Mouse (Mus musculus) megakaryocyte progenitor cell, adult 5-6 weeks (primary cell): ENCODE results near the gene Papss1. TPM values are rescaled to one million over a fixed set of nuclear protein-coding genes. Genes with fewer than 3 reads are reported as not detected.

Source experiments
- ATAC-seq: replicated peaks from 2 replicates; pipeline ENCODE4 v1.8.0; 2016; ENCODE audit warnings: mild to moderate bottlenecking, moderate TSS enrichment, inconsistent platforms; ENCODE audit not compliant: poor library complexity
- total RNA-seq, 2 experiments: library from RNA; stranded (forward) in 1 of 2; stranded (reverse) in 1 of 2; fragments of 157-497, 149-512 nt in 1 of 2; fragments of 200-1000 nt in 1 of 2; gene quantifications; 2 replicates each; pipeline versions ENCODE4 v1.2.3 to v1.2.4; 2015 to 2017

Gene Papss1
- total RNA-seq, 2 experiments from 2014 or later: 19.3 to 25.8 TPM

GRCm38 (mm10) chr3:131580040-131580439 is 15.5 kb downstream of the Papss1 start:
- ATAC-seq: no peak

- no peak for ATAC-seq
Observed at GRCm38 (mm10) chr3:131581096-131581495, 16.5 kb downstream of the Papss1 start.

GRCm38 (mm10) chr3:131586818-131587217 is 22.2 kb downstream of the Papss1 start:
- peak; percentile 66 for ATAC-seq

GRCm38 (mm10) chr3:131587959-131588358 is 23.4 kb downstream of the Papss1 start:
- no peak for ATAC-seq

GRCm38 (mm10) chr3:131593143-131593798 is 28.7 kb downstream of the Papss1 start:
- ATAC-seq: no peak

- ATAC-seq: no peak
Observed at GRCm38 (mm10) chr3:131594361-131594760, 29.8 kb downstream of the Papss1 start.

GRCm38 (mm10) chr3:131595546-131596245 is 31.1 kb downstream of the Papss1 start:
- no peak for ATAC-seq

- no peak for ATAC-seq
Observed at GRCm38 (mm10) chr3:131600726-131601125, 36.2 kb downstream of the Papss1 start.

- no peak for ATAC-seq
Observed at GRCm38 (mm10) chr3:131601366-131601765, 36.8 kb downstream of the Papss1 start.

- ATAC-seq: no peak
Observed at GRCm38 (mm10) chr3:131602995-131603414, 38.4 kb downstream of the Papss1 start.

- no peak for ATAC-seq
Observed at GRCm38 (mm10) chr3:131608112-131608511, 43.5 kb downstream of the Papss1 start.

- ATAC-seq: no peak
Observed at GRCm38 (mm10) chr3:131609651-131610050, 45.1 kb downstream of the Papss1 start.

- ATAC-seq: no peak
Observed at GRCm38 (mm10) chr3:131610595-131610994, 46.0 kb downstream of the Papss1 start.

- ATAC-seq: no peak
Observed at GRCm38 (mm10) chr3:131612847-131613246, 48.3 kb downstream of the Papss1 start.

GRCm38 (mm10) chr3:131614056-131614455 is 49.5 kb downstream of the Papss1 start:
- ATAC-seq: no peak

- no peak for ATAC-seq
Observed at GRCm38 (mm10) chr3:131618580-131619338, 54.2 kb downstream of the Papss1 start.

GRCm38 (mm10) chr3:131623208-131623607 is 58.6 kb downstream of the Papss1 start:
- ATAC-seq: no peak

- no peak for ATAC-seq
Observed at GRCm38 (mm10) chr3:131624063-131624462, 59.5 kb downstream of the Papss1 start.

GRCm38 (mm10) chr3:131627476-131627875 is 62.9 kb downstream of the Papss1 start:
- no peak for ATAC-seq

GRCm38 (mm10) chr3:131628265-131628664 is 63.7 kb downstream of the Papss1 start:
- no peak for ATAC-seq

- ATAC-seq: no peak
Observed at GRCm38 (mm10) chr3:131628931-131629330, 64.4 kb downstream of the Papss1 start.
